8 mouse cellular contexts compared by ENCODE assay signal in the genomic region with DNA sequence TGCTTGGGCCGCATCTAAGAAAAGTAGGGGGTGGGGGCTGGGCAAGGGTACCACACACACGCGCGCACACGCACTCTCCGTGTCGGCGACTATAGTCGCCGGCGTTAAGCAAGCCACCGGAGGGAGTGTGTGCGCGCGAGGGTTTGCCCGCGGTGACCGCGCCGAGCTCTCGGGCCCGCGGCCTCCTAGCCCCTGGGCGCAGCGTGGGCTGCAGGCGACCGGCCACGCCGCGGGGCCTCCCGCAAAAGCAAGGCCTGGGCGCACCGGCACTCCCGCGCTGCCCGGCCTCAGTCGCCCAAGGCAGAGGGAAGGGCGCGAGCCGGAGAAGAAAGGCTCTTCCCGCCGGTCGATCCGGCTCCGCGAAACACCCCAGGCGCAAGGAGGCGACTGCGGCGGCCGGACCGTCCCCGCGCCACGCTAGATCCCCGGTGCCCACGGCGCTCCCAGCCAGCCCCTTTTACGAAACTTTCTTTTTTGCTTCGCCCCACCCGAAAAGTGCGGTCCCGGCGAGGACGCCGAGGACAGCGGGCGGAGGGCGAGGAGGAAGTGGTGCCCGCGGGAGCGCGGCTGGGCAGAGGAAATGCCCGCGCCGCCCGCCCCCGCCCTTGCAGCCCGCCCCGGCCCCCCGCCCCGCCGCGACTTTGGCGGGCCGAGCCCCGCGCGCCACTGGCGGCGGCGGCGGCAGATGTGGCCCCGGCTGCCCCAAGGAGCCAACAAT. TPM values are rescaled to one million over a fixed set of nuclear protein-coding genes. Genes with fewer than 3 reads are reported as not detected.
A peak's percentile ranks its signal among the peaks of the same experiment; 100 is the strongest.
DNase-seq lines count a peak whose midpoint lies in the region; ATAC-seq lines count a peak whose summit lies in the region.

No protein-coding gene starts in this region.

- H3K4me2 ChIP-seq in heart, embryonic 11.5 days = peak overlapping the region; percentile 76

- no peaks in the 10 kb centered on the region for H3K27me3 ChIP-seq in heart, embryonic 11.5 days (ENCODE audit: control insufficient read depth, insufficient read depth, low read length)

- H3K27ac ChIP-seq in heart, embryonic 11.5 days (ENCODE audit: low read depth, low read length) = peak overlapping the region; percentile 99

- peak overlapping the region; percentile 91 for H3K9ac ChIP-seq in heart, embryonic 11.5 days (ENCODE audit: low read depth, low read length)

- no peaks in the 10 kb centered on the region for H3K36me3 ChIP-seq in heart, embryonic 11.5 days (ENCODE audit: control insufficient read depth, insufficient read depth, low read length)

- peak; percentile 45 for DNase-seq in cerebellum, adult 11 months
- no peak for DNase-seq in cerebellum, adult 8-10 months
- DNase-seq in NIH3T3 (ENCODE audit: low read depth) = peak; percentile 43
- DNase-seq in embryo, embryonic 11 days = peak; percentile 81
- DNase-seq in kidney, postnatal 10 days = peak; percentile 70
- peak; percentile 69 for DNase-seq in lung, postnatal 4 days
- peak; percentile 50 for DNase-seq in urinary bladder, postnatal 25 days (ENCODE audit: low spot score)

- WGBS in heart, embryonic 11.5 days (ENCODE audit: insufficient replicate concordance) = under 1% methylated on average over 83 of the region's 94 CpGs

- no peaks in the 10 kb centered on the region for H3K9me3 ChIP-seq in heart, embryonic 11.5 days (replicated peaks; ENCODE audit: control insufficient read depth, low read length)

- peak overlapping the region; percentile 93 for H3K4me3 ChIP-seq in heart, embryonic 11.5 days (ENCODE audit: low read depth, low read length)

- peaks cover 35% of the 10 kb centered on the region for H3K4me1 ChIP-seq in heart, embryonic 11.5 days (ENCODE audit: control insufficient read depth, insufficient read depth, low read length)

- no peak for ATAC-seq in heart, embryonic 11.5 days (replicated peaks; ENCODE audit: insufficient number of reproducible peaks, low FRiP score, low TSS enrichment)

RNA-seq across cellular contexts. Expression of a gene that starts 1.3 kb away (rescaled TPM):
- 24.9 and 27.0 TPM in 2 replicates for polyA plus RNA-seq in heart, embryonic 11.5 days (2014; fragmentation: Nextera tagmentation; extraction: Ambion mirVana)

RNA-seq across cellular contexts. Expression of a gene that starts 2.3 kb away (rescaled TPM):
- polyA plus RNA-seq in heart, embryonic 11.5 days (2014; fragmentation: Nextera tagmentation; extraction: Ambion mirVana) = 59.6 and 62.7 TPM in 2 replicates
